Mouse (Mus musculus) MEL (cell line): ENCODE measurements at regions not wholly inside any gene's neighbourhood (a gene's known extent, or its start where the extent isn't known, plus 50 kb on each side); places are given as distances from the start of the nearest gene placed in this dataset.
"Not testable (repeated sequence)": the region's sequence is repeated elsewhere in the genome, so short reads cannot be mapped to it uniquely, and the experiment has no call there.

Experiments
- CTCF ChIP-seq, 3 experiments: IDR thresholded peaks in 2 of 3; conservative IDR thresholded peaks in 1 of 3; 2 replicates each; pipeline ENCODE4 v1.5.1; 2011 to 2012; ENCODE audit warnings: low read length in 3 of 3, low read depth in 2 of 3, mild to moderate bottlenecking in 2 of 3, improper control_type of control experiment in 1 of 3, inconsistent platforms in 1 of 3, mixed read lengths in 1 of 3, moderate library complexity in 1 of 3; ENCODE audit not compliant: control insufficient read depth in 1 of 3, insufficient read depth in 1 of 3, poor library complexity in 1 of 3, severe bottlenecking in 1 of 3
- TBP ChIP-seq: IDR thresholded peaks from 2 replicates; pipeline ENCODE4 v1.8.0; 2011; ENCODE audit warnings: low read depth, low read length, improper control_type of control experiment

DNA sequence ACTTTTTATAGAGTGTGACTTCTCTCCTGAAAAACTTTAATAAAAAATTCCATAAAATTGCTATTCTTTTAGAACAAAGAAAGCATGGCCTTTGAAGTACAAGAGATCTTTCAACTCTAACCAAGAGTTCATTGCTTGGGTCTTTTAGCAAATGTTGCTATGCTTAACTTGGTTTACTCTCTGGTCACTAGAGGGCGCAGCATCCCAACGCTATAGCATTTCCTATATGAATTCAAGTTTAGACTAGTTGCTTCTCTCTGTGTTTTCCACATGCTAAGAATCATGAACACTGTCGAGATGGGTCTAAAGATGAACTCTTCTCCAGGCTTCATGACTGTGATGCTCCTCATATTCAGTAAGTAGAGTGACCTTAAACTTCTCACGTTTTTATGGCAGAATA, 511.8 kb upstream of the Olfr1507 start:
- not testable (repeated sequence) for TF ChIP-seq TBP; CTCF (IDR thresholded peaks at IDR 0.05 in 2 of 3, conservative IDR thresholded peaks at IDR 0.05 in 1 of 3; ENCODE audit: control insufficient read depth in 1 of 3, insufficient read depth in 1 of 3, low read depth in 2 of 3, low read length in 3 of 3, poor library complexity in 1 of 3, severe bottlenecking in 1 of 3)
